Mouse (Mus musculus) gastrocnemius, postnatal 4 days (tissue): ENCODE measurements around the gene Prox2. TPM values are rescaled to one million over a fixed set of nuclear protein-coding genes. Genes with fewer than 3 reads are reported as not detected.

ENCODE experiments used
- DNase-seq, 2 experiments: peaks; one replicate each; pipeline ENCODE4 v3.0.0; 2021 to 2022; ENCODE audit warnings: low spot score in 2 of 2, mixed read lengths in 2 of 2
- total RNA-seq, 2 experiments: library from RNA; stranded (reverse); gene quantifications; 2 replicates each; pipeline ENCODE4 v1.2.3; 2021

Prox2 gene
- total RNA-seq, 2 experiments from 2014 or later: 3.2 to 4.7 TPM

DNA sequence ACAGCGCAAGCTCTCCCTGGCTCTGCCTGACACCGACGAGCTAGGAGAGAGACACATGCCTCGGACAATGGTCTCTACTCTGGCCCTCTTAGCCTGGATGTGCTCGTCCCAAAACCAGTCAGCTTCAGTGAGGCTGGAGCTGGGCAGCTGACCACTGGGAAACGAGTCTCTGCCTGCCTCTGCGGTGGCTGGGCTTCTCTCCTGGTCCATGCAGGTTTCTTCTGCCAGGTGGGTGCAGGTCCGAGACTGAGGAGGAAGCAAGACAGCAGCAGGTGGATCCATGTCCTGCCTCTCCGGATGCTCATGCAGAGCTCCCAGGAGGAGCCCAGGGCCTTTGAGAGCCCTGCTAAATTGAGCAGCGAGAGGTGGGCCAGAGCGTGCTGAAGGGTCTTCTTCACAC is 15.4 kb downstream of the Prox2 start:
- DNase-seq: no peak

DNA sequence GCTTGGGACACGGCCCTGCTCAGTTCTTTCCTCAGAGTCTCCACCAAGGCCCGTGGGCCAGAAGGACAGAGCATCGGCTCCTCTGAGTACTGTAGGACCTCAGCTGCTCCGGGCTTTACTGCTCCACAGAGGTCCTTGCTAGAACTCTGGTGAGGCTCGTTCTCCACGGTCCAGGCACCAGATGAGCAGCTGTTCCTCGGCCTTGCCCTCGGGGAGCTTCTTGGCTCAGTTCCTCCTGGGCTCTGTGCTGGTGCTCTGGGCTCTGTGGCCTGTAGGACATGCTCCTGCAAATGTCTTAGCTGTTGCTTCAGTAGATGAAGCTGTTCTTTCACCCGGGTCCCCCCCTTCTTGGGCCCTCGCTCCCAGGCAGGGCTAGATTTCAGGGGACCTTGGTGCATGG is 15.9 kb downstream of the Prox2 start:
- peak; percentile 40 to 73 for DNase-seq

DNA sequence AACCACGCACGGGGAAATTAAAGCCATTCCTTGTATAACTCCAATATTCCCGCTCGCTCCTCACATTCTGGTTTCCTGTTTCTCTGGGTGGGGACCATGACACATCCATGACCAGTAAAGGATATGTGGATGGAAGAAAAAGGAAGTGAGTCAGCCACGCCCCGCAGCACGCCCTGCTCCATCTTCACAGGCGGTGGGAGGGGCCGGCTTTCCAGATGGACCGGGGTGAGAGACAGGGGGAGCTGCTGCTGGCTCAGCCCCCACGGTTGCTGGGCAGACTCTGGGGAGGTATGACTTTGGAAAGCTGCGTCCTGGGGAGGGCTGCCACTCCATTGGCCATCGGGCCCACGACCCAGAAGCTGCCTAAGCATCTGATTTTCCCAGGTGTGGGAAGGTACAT is 16.5 kb downstream of the Prox2 start:
- peak; percentile 40 to 65 for DNase-seq

DNA sequence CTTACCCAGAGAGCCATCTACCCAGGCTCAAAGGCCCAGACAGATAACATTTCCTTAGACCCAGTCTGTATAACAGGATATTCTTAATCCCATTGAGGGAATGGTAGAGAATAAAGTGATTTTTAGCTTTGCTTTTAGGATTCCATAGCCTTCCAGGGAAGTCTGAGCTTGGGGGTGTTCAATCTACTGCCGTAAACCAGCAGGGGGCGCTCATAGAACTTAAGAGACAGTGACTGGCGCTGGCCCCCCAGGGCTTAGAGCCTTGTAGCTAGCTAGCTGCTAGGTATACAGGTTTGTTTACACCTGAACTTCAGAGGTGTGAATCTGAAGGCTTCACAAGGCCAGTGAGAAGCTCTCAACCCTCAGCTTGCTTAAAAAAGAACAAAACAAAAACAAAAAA is 18.3 kb downstream of the Prox2 start:
- DNase-seq: peak; percentile 54 to 72

DNA sequence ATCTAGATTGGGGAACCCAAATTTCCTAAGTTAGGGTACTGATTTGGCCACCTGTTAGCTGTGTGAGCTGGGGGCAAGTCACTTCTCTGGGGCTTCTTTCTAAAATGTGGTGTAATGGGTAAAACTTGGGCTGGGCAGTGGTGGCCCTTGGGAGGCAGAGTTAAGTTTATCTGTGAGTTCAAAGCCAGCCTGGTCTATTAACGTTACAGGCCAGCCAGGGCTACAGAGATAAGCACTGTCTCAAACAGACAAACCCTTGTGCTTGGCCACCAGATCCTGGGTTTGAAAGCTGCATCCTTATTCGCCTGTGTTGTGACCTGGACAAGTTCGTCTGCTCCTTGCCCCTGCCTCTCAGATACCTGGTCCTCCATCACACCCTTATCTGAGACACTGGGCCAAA is 19.4 kb downstream of the Prox2 start:
- DNase-seq: no peak

DNA sequence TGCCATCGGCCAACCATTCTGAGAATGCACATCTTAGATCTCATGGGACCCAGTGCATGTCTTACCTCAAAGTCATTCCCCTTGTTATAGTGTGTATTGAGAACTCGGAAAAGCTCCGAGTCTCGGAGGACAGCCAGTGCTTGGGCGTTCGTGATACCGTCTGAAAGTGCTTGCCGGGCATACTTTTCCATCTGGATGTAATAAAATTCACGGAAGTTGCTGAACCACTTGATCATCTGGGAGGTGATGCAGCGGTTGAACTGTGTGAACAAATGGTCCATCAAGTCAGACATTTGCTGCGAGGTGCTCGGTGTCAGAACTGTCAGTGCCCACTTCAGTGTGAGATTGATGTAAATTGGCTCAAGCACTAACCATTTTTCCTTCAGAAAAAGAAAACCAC is 22.7 kb downstream of the Prox2 start:
- no peak for DNase-seq

DNA sequence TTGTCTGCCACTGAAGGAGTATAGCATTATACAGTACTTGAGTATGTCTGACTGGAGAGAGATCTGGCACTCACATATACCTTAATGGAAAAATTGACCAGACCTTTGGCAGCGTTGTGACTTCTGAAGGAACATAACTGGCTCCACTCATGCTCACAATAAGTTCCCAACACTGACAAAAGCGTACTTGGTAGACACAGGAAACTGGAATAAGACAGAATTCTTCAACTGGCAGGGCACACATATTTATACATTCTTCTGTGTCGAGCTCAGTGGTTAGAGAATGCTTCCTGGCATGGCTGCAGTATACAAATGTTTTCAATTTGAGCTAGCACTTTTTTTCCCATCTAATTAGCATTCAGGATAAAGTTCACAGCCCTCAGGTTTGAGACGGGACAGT is 25.6 kb downstream of the Prox2 start:
- DNase-seq: no peak

DNA sequence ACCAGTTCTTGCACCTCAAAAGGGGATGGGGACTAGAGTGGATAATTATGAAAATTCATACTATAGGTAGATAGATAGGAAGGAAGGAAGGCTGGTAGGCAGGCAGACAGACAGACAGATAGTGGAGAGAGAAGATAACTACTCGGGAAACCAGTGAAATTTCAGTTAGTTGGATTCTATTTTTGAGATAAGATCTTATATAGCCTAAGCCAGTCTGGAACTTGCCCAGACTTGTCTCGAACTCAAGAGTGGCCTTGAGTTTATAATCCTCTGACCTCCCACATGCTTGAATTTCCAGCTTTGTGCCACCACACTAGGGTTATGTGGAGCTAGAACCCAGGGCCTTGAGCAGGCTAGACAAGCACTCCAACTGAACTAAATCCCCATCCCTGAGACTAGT is 26.3 kb downstream of the Prox2 start:
- DNase-seq: no peak

DNA sequence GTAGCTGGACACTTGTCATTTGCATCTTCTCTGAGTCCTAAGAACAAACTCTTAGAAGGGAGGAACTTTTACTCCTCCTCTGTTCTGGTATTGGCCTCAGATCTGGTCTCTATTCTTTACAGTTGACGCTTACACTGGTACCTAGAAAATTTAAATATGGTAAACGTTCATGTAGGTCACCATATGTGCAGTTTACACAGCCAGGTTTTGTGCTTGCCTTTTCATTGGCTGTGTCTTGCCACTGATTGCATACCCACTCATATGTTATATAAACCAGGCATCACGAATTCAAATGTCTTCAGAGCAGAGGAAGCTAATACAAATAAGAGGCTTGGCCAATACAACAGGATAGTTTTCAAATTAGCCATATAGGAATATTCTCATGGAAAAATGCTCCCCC is 33.5 kb downstream of the Prox2 start:
- DNase-seq: no peak

DNA sequence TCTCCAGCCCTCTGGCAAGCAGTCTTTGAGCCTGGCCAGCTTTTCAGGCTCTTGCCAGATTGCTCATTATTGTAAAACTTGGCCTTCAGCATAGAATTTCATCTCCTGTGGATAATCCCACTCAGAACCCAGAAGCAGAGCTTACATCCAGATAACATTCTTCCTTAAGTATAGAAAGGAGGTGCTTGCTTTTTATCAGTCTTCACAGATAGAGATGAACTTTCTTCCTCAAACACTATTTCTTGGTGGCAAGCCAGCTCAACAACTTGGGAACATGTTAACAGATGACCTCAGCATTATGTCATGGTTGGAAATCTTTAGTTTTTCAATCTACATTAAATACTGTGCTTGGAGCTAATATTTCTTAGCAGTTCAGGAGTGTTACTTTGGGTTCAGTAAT is 39.5 kb downstream of the Prox2 start:
- no peak for DNase-seq

DNA sequence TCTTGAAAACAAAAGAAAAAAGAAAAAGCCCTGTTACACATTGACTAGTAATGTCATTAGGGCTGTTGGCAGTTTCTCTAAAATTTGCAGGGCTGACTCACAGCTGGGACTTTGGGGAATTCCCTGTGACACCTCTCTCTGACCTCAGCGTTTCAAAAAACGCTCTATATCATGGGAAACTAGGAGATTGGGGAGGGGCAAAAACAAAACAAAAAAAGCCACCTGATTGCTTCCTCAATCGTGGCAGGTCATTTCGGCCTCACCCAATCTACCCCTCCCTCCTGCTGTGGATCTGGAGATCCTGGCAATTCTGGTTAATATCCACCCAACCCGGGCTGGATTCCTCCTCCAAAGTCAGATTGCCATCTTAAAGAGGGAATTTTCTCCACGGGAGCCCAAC is 59.3 kb downstream of the Prox2 start:
- DNase-seq: no peak

Other genes with a start within 250 kb of the Prox2 start
- 1 to 10 TPM; 2.8 to 3.3 TPM for gene Ltbp2, start 234.2 kb downstream of the Prox2 start, total RNA-seq
- 10 to 100 TPM; 41.5 to 51.8 TPM for gene Fcf1, start 139.9 kb downstream of the Prox2 start, total RNA-seq
- 10 to 100 TPM; 19.4 to 20.6 TPM for gene Arel1, start 139.9 kb downstream of the Prox2 start, total RNA-seq
- gene Ylpm1, start 114.4 kb downstream of the Prox2 start, total RNA-seq: 10 to 100 TPM; 38.7 to 46.6 TPM
- gene Dlst, start 74 bp upstream of the Prox2 start, total RNA-seq: 100 to 1,000 TPM; 248 to 258 TPM
- under 1 TPM; 0.47 to 0.49 TPM for gene Rps6kl1, start 40.5 kb upstream of the Prox2 start, total RNA-seq
- 1 to 10 TPM; 5.6 to 6.4 TPM for gene Pgf, start 67.0 kb upstream of the Prox2 start, total RNA-seq
- 10 to 100 TPM; 80.6 to 95.1 TPM for gene Eif2b2, start 108.7 kb upstream of the Prox2 start, total RNA-seq
- gene Mlh3, start 159.8 kb upstream of the Prox2 start, total RNA-seq: 10 to 100 TPM; 10.6 to 11.5 TPM
- 10 to 100 TPM; 15.7 to 18.0 TPM for gene Acyp1, start 177.7 kb upstream of the Prox2 start, total RNA-seq
- 1 to 10 TPM in 1 of 2 experiments, under 1 TPM in 1; 0.73 to 1.4 TPM for gene Zc2hc1c, start 177.8 kb upstream of the Prox2 start, total RNA-seq
- 10 to 100 TPM; 59.6 to 60.9 TPM for gene Nek9, start 228.6 kb upstream of the Prox2 start, total RNA-seq